Mouse (Mus musculus) embryonic fibroblast, embryonic 13.5 days (primary cell): ENCODE data around the gene Ccdc182.

Experiments
- CTCF ChIP-seq: IDR thresholded peaks from 2 replicates; pipeline ENCODE4 v1.5.1; 2011; ENCODE audit warnings: mild to moderate bottlenecking, control low read depth, low read length, moderate library complexity, borderline replicate concordance; ENCODE audit not compliant: insufficient read depth
- POLR2A ChIP-seq: IDR thresholded peaks from 2 replicates; pipeline ENCODE4 v1.6.1; 2011; ENCODE audit warnings: low read depth, mild to moderate bottlenecking, control low read depth, low read length, moderate library complexity

- TF ChIP-seq POLR2A (no peak), CTCF (no peak)
Measured at GRCm38 (mm10) chr11:88264889-88265288, 29.0 kb upstream of the Ccdc182 start.
